Mouse (Mus musculus) kidney, adult 11 months (tissue): ENCODE measurements around the gene Gm10487.
"Not testable (repeated sequence)": the region's sequence is repeated elsewhere in the genome, so short reads cannot be mapped to it uniquely, and the experiment has no call there.

Experiments used
- DNase-seq: peaks from one replicate; pipeline ENCODE4 v3.0.0; 2022

Gm10487 gene

GRCm38 (mm10) chrX:30843369-30843768 is at the start of gene Gm10487:
Gm10487 (minus strand) TSS chrX:30843469.
- DNase-seq = not testable (repeated sequence)
